Mouse (Mus musculus) adrenal gland, adult (tissue): ENCODE results near the gene Mogs.

Source experiments
- DNase-seq, 2 experiments: peaks; one replicate each; pipeline ENCODE4 v3.0.0; 2022 to 2023; ENCODE audit warnings: low spot score in 1 of 2; ENCODE audit not compliant: inconsistent age in 2 of 2

Mogs gene

GRCm38 (mm10) chr6:83142886-83143285 lies 27.6 kb downstream of the Mogs start:
- peak in 1 of 2 experiments; percentile 13 for DNase-seq

- DNase-seq: peak in 1 of 2 experiments; percentile 59
These were observed 29.9 kb downstream of the Mogs start for GRCm38 (mm10) chr6:83145209-83145608.

GRCm38 (mm10) chr6:83145805-83146204 lies 30.5 kb downstream of the Mogs start:
- DNase-seq: no peak

DNA sequence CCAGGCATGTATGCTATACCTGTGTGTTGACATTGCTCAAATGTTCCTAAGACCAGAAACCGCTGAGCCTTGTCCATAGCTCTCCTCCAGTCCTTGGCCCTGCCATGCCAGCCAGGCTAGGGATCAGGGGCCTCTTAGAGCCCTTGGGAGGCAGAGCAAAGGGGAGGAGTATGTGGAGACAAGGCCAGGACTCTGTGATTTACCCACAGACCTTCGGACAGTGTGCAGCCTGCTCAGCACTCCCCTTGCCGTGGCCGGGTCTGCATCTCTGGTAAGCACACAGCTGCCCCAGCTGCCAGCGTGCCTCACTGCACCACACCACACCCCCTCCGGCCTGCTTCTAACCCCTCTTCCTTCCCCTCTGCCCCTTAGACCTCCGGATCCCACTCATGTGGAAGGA lies 32.0 kb downstream of the Mogs start:
- DNase-seq: peak; percentile 63 to 86

DNA sequence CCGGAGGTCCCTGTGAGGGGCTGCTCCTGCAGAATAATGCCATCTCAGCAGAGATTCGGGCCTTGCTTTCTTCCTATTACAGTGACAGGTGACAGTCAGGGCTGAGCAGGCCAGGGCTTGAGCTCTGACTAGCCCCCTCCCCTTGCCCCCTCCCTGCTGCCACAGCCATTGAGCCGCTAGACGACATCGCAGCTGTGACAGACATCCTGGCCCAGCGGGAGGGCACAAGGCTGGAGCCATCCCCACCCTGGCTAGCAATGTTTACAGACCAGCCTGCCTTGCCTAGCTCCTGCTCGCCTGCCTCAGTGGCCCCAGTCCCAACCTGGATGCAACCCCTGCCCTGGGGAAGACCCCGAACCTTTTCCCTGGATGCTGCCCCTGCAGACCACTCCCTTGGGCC lies 36.4 kb downstream of the Mogs start:
- no peak for DNase-seq

- no peak for DNase-seq
These were observed 37.7 kb downstream of the Mogs start for GRCm38 (mm10) chr6:83153038-83153437.

DNA sequence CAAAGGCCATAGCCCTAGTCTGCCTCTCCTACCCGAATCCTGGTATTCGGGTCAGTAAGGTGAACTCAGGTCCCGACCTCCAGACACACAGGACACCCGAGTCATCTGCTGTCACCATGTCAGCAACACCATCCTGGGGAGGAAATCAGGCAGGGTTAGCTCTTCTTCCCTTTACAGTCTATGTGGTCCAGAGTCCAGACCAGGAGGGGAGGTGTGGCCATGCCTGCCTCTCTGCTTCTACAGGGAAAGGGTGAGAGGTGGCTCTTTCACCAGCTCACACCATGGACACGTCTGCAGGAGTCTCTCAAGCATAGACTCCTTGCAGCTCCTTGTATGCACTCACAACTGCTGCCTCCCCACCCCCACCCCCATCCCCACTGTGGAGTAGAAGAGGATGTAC lies 38.2 kb downstream of the Mogs start:
- no peak for DNase-seq

DNA sequence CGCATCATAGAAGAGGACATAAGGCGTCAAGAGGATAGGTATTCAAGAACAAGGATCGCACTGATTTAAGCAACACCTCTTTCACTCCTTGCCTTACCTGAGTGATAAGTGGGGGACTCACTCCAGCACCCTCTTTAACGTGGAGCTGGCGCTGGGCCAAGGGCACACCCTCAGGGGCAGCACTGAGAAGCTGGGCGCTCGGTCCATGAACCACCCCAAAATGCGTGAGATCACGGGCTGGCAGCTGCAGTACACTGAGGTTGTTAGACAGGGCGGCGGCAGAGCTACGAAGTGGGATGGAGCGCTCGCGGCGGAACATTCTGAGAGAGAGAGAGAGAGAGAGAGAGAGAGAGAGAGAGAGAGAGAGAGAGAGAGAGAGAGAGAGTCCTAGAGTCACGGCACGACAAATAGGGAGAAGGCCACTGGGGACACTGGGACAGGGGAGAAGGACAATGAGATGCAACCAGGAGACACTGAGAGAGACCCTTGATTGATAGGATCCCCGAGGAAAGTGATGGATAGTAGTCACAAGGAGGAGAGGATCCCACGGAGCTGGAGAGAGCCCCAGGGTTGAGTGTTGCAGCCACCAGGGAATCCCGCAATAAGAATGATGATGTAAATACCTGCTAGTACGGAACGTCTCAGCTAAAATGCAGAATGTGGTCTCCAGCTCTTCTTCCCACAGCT lies 40.4 kb downstream of the Mogs start:
- peak in 1 of 2 experiments; percentile 37 for DNase-seq

- peak; percentile 72 to 89 for DNase-seq
These were observed 41.0 kb downstream of the Mogs start, which contains the start of the genes Wdr54 and 1700003E16Rik for GRCm38 (mm10) chr6:83156259-83156684. Gene Wdr54 (minus strand): TSS chr6:83156397. Gene 1700003E16Rik (plus strand): TSS chr6:83156404.

DNA sequence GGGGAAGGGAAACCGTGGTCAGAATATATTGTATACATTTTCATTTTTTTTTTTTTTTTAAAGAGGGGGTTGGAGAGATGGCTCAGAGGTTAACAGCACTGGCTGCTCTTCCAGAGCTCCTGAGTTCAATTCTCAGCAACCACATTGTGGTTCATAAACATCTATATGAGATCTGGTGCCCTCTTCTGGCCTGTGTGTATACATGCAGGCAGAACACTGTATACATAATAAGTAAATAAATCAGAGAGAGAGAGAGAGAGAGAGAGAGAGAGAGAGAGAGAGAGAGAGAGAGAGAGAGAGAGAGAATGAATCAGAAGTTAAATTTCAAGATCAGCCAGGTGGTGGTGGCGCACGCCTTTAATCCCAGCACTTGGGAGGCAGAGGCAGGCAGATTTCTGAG lies 44.2 kb downstream of the Mogs start:
- DNase-seq: peak in 1 of 2 experiments; percentile 66

DNA sequence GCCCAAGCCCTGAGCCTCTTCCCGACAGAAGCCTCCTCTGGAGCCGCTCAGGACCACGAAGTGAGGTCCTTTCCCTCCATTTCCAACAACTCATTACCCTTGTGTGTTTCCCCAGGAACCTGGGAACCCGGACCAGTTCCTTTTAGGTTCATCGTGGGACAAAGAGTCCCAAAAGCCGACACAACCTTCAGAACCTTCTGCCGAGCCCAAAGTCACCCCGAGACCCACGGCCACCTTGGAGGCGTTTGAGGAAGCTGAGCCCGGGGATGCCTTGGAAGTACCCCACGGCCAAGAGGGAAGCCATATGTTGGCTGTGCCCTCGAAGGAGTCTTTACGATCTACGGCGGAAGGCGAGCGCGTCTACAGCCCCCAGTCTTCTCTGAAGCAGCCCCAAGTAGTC lies 46.1 kb downstream of the Mogs start:
- DNase-seq: peak in 1 of 2 experiments; percentile 42

GRCm38 (mm10) chr6:83161921-83162641 lies 46.8 kb downstream of the Mogs start:
- peak; percentile 67 to 86 for DNase-seq

DNA sequence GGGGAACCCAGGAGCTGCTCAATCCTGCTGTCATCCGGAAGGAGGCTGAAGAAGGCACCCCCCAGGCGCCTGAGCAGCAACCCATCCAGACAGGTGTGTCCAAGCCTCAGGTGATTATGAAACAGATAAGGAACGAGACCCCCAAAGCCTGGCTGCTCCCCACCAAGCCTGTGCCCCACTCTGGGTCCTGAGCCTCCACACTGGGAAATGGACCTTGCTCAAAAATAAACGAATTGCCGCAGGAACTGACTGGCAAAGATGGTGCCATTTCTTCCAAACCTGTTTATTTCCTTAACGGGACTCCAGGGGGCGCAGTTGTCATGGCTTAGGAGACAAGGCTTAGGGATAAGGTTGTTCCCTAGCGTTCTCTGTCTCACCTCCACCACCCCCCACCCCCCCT lies 47.4 kb downstream of the Mogs start:
- peak; percentile 68 to 90 for DNase-seq

GRCm38 (mm10) chr6:83165026-83165606 lies 49.8 kb downstream of the Mogs start:
- no peak for DNase-seq

DNA sequence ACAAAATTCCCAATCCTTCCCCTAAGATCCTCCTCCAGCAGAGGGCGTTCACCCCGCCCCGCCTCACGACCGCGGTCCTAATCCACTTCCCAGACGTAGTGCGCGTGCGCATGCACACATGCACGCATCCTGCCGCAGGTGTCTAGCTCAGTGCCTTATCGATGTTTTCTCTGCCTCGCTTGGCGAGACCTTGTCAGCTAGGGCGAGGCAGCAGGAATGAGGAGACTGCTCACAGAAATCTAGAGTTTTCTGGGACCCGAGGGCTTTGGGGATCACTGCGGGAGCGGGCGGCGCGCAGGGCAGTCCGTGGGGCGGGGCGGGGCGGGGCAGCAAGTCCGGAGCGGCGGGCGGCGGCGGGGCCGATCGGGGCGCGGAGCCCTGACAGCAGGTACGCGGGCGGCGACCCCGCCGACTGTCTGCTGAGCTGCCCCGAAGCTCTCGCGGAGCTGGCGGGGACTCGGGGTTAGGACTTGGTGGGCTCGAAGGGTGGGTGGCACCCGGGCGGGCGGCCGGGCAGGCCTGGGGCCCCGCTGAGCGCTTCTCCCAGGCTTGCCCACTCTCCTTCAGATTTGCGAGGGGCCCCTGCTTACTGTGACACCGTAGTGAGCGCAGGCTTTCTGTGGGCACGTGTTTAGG lies 50.4 kb downstream of the Mogs start, which contains the start of gene Dctn1:
Dctn1 (plus strand) TSS at position 314 of the 636 bp plus-strand sequence.
- peak; percentile 96 to 99 for DNase-seq

GRCm38 (mm10) chr6:83166243-83166630 lies 50.9 kb downstream of the Mogs start:
- DNase-seq: no peak
